Mouse (Mus musculus): ENCODE measurements around the gene B230307C23Rik. TPM values are rescaled to one million over a fixed set of nuclear protein-coding genes. Genes with fewer than 3 reads are reported as not detected.

B230307C23Rik gene
- 20.1 and 20.4 TPM in 2 replicates for polyA plus RNA-seq (2015; fragmentation: Nextera tagmentation; extraction: Ambion mirVana)

- WGBS: 3% methylated on average over 22 of the region's 22 CpGs
- ATAC-seq (ENCODE audit: borderline replicate concordance, extremely low read depth, low FRiP score, low TSS enrichment): peak; percentile 99
- H3K27me3 ChIP-seq: no peaks in the 10 kb centered on the region
These were observed at the start of gene B230307C23Rik for GRCm38 (mm10) chr16:97996616-97997382. Gene B230307C23Rik, plus strand, starts transcription at chr16:97997315.

GRCm38 (mm10) chr16:97948836-97949235 is 48.3 kb upstream of the B230307C23Rik start:
- 79% methylated on average over 4 of the region's 4 CpGs for WGBS
- H3K4me1 ChIP-seq: no peaks in the 10 kb centered on the region
- peaks cover 48% of the 10 kb centered on the region for H3K36me3 ChIP-seq
- no peak overlapping the region for H3K4me3 ChIP-seq
- H3K27ac ChIP-seq: no peak overlapping the region
- no peaks in the 10 kb centered on the region for H3K9me3 ChIP-seq
- no peaks in the 10 kb centered on the region for H3K27me3 ChIP-seq
- no peak overlapping the region for H3K9ac ChIP-seq
- ATAC-seq (ENCODE audit: borderline replicate concordance, extremely low read depth, low FRiP score, low TSS enrichment): no peak
- H3K4me2 ChIP-seq: no peak overlapping the region

More at GRCm38 (mm10) chr16:97996616-97997382, at the start of gene B230307C23Rik:
- Histone ChIP-seq H3K36me3 (no peaks in the 10 kb centered on the region), H3K27ac (peak within 1 kb of the TSS; percentile 87), H3K4me1 (peaks cover 11% of the 10 kb centered on the region), H3K4me2 (peak within 1 kb of the TSS; percentile 72), H3K4me3 (peak within 1 kb of the TSS; percentile 52), H3K9ac (peak within 1 kb of the TSS; percentile 41), H3K9me3 (no peaks in the 10 kb centered on the region; the same call in 1 of the 2 replicates)

- peaks cover 46% of the 10 kb centered on the region for H3K36me3 ChIP-seq
- 96% methylated on average over 8 of the region's 8 CpGs for WGBS
- no peak for ATAC-seq (ENCODE audit: borderline replicate concordance, extremely low read depth, low FRiP score, low TSS enrichment)
These were observed 47.1 kb upstream of the B230307C23Rik start for GRCm38 (mm10) chr16:97950061-97950460.

GRCm38 (mm10) chr16:97952371-97952770 is 44.7 kb upstream of the B230307C23Rik start:
- 88% methylated on average over 4 of the region's 4 CpGs for WGBS

More at GRCm38 (mm10) chr16:97950061-97950460, 47.1 kb upstream of the B230307C23Rik start:
- H3K27ac ChIP-seq: no peak overlapping the region
- H3K27me3 ChIP-seq: no peaks in the 10 kb centered on the region
- H3K4me3 ChIP-seq: no peak overlapping the region
- no peaks in the 10 kb centered on the region for H3K9me3 ChIP-seq
- H3K4me1 ChIP-seq: no peaks in the 10 kb centered on the region
- no peak overlapping the region for H3K9ac ChIP-seq
- H3K4me2 ChIP-seq: no peak overlapping the region

GRCm38 (mm10) chr16:97952801-97953200 is 44.3 kb upstream of the B230307C23Rik start:
- Histone ChIP-seq H3K9ac (no peak overlapping the region), H3K36me3 (peaks cover 55% of the 10 kb centered on the region), H3K27ac (no peak overlapping the region), H3K9me3 (no peaks in the 10 kb centered on the region), H3K4me1 (no peaks in the 10 kb centered on the region), H3K4me3 (no peak overlapping the region), H3K27me3 (no peaks in the 10 kb centered on the region), H3K4me2 (no peak overlapping the region)
- no peak for ATAC-seq (ENCODE audit: borderline replicate concordance, extremely low read depth, low FRiP score, low TSS enrichment)
- WGBS: 75% methylated on average over 9 of the region's 9 CpGs

More at GRCm38 (mm10) chr16:97952371-97952770, 44.7 kb upstream of the B230307C23Rik start:
- no peak overlapping the region for H3K9ac ChIP-seq
- H3K4me1 ChIP-seq: no peaks in the 10 kb centered on the region
- H3K27me3 ChIP-seq: no peaks in the 10 kb centered on the region
- no peaks in the 10 kb centered on the region for H3K9me3 ChIP-seq
- H3K27ac ChIP-seq: no peak overlapping the region
- ATAC-seq (ENCODE audit: borderline replicate concordance, extremely low read depth, low FRiP score, low TSS enrichment): no peak
- no peak overlapping the region for H3K4me3 ChIP-seq
- no peak overlapping the region for H3K4me2 ChIP-seq
- peaks cover 55% of the 10 kb centered on the region for H3K36me3 ChIP-seq

GRCm38 (mm10) chr16:97953300-97953699 is 43.8 kb upstream of the B230307C23Rik start:
- WGBS: 67% methylated on average over 2 of the region's 2 CpGs
- Histone ChIP-seq H3K9me3 (no peaks in the 10 kb centered on the region), H3K27me3 (no peaks in the 10 kb centered on the region), H3K4me2 (no peak overlapping the region), H3K9ac (no peak overlapping the region), H3K27ac (no peak overlapping the region), H3K4me1 (no peaks in the 10 kb centered on the region), H3K36me3 (peaks cover 55% of the 10 kb centered on the region), H3K4me3 (no peak overlapping the region)
- ATAC-seq (ENCODE audit: borderline replicate concordance, extremely low read depth, low FRiP score, low TSS enrichment): no peak

- H3K9ac ChIP-seq: no peak overlapping the region
- no peak overlapping the region for H3K4me3 ChIP-seq
- peaks cover 35% of the 10 kb centered on the region for H3K36me3 ChIP-seq
- H3K4me1 ChIP-seq: peaks cover 7% of the 10 kb centered on the region; the same call in 1 of the 2 replicates
- no peaks in the 10 kb centered on the region for H3K9me3 ChIP-seq
- no peak for ATAC-seq (ENCODE audit: borderline replicate concordance, extremely low read depth, low FRiP score, low TSS enrichment)
- 79% methylated on average over 2 of the region's 2 CpGs for WGBS
- no peak overlapping the region for H3K27ac ChIP-seq
- no peaks in the 10 kb centered on the region for H3K27me3 ChIP-seq
- no peak overlapping the region for H3K4me2 ChIP-seq
These were observed 41.1 kb upstream of the B230307C23Rik start for GRCm38 (mm10) chr16:97956011-97956410.

GRCm38 (mm10) chr16:97957626-97958025 is 39.5 kb upstream of the B230307C23Rik start:
- Histone ChIP-seq H3K9me3 (no peaks in the 10 kb centered on the region), H3K9ac (no peak overlapping the region), H3K4me1 (peaks cover 11% of the 10 kb centered on the region; the same call in 1 of the 2 replicates), H3K27me3 (no peaks in the 10 kb centered on the region), H3K36me3 (peaks cover 19% of the 10 kb centered on the region), H3K4me2 (no peak overlapping the region), H3K4me3 (no peak overlapping the region), H3K27ac (no peak overlapping the region)
- no peak for ATAC-seq (ENCODE audit: borderline replicate concordance, extremely low read depth, low FRiP score, low TSS enrichment)

GRCm38 (mm10) chr16:97958401-97958973 is 38.6 kb upstream of the B230307C23Rik start:
- peaks cover 15% of the 10 kb centered on the region for H3K36me3 ChIP-seq
- no peaks in the 10 kb centered on the region for H3K27me3 ChIP-seq
- H3K9me3 ChIP-seq: no peaks in the 10 kb centered on the region
- H3K4me2 ChIP-seq: no peak overlapping the region
- no peak overlapping the region for H3K4me3 ChIP-seq
- no peak overlapping the region for H3K27ac ChIP-seq
- peaks cover 11% of the 10 kb centered on the region; the same call in 1 of the 2 replicates for H3K4me1 ChIP-seq
- H3K9ac ChIP-seq: no peak overlapping the region
- no peak for ATAC-seq (ENCODE audit: borderline replicate concordance, extremely low read depth, low FRiP score, low TSS enrichment)

GRCm38 (mm10) chr16:97960348-97960747 is 36.8 kb upstream of the B230307C23Rik start:
- Histone ChIP-seq H3K36me3 (peaks cover 15% of the 10 kb centered on the region), H3K27ac (no peak overlapping the region), H3K4me2 (no peak overlapping the region), H3K4me3 (no peak overlapping the region), H3K4me1 (peaks cover 11% of the 10 kb centered on the region; the same call in 1 of the 2 replicates), H3K27me3 (no peaks in the 10 kb centered on the region), H3K9me3 (no peaks in the 10 kb centered on the region), H3K9ac (no peak overlapping the region)
- WGBS: 90% methylated on average over 3 of the region's 3 CpGs
- no peak for ATAC-seq (ENCODE audit: borderline replicate concordance, extremely low read depth, low FRiP score, low TSS enrichment)

GRCm38 (mm10) chr16:97961381-97962150 is 35.5 kb upstream of the B230307C23Rik start:
- Histone ChIP-seq H3K4me3 (peak overlapping the region; percentile 91), H3K4me1 (peaks cover 11% of the 10 kb centered on the region; the same call in 1 of the 2 replicates), H3K36me3 (peaks cover 4% of the 10 kb centered on the region), H3K9ac (peak overlapping the region; percentile 92), H3K4me2 (peak overlapping the region; percentile 84), H3K27ac (peak overlapping the region; percentile 96), H3K9me3 (no peaks in the 10 kb centered on the region), H3K27me3 (no peaks in the 10 kb centered on the region)
- WGBS: 5% methylated on average over 32 of the region's 36 CpGs
- ATAC-seq (ENCODE audit: borderline replicate concordance, extremely low read depth, low FRiP score, low TSS enrichment): no peak

All from lung, embryonic 15.5 days (tissue).